Mouse (Mus musculus): Measurements from ENCODE around the gene Hpn.

- TF ChIP-seq TAL1 (conservative IDR thresholded peaks at IDR 0.05; ENCODE audit: low read depth, low read length): no peak
- TF ChIP-seq POLR2AphosphoS5 (IDR thresholded peaks at IDR 0.05; ENCODE audit: insufficient replicate concordance, low read depth, low read length): no peak
Measured at GRCm38 (mm10) chr7:31130197-31130596, 15.1 kb upstream of the Hpn start.

All from G1E (cell line).